Mouse (Mus musculus) myocyte (in vitro differentiated cells): Measurements from ENCODE around the gene Galntl5. TPM values are rescaled to one million over a fixed set of nuclear protein-coding genes. Genes with fewer than 3 reads are reported as not detected.
"Not testable (repeated sequence)": the region's sequence is repeated elsewhere in the genome, so short reads cannot be mapped to it uniquely, and the experiment has no call there.

ENCODE experiments used
- H3K27me3 ChIP-seq: one replicate; pipeline ENCODE4 v1.6.1; 2011; ENCODE audit not compliant: control insufficient read depth, insufficient read depth, insufficient read length
- H3K36me3 ChIP-seq: one replicate; pipeline ENCODE4 v1.6.1; 2011; ENCODE audit not compliant: control insufficient read depth, insufficient read depth
- H3K4me2 ChIP-seq: one replicate; pipeline ENCODE4 v1.6.1; 2011; ENCODE audit warnings: low read depth, control low read depth
- H3K4me3 ChIP-seq: one replicate; pipeline ENCODE4 v1.5.1; 2011; ENCODE audit warnings: mild to moderate bottlenecking, control low read depth, moderate library complexity
- H3K79me2 ChIP-seq: one replicate; pipeline ENCODE4 v1.6.1; 2011; ENCODE audit not compliant: control insufficient read depth, insufficient read depth
- H3ac ChIP-seq: one replicate; pipeline ENCODE4 v1.6.1; 2011; ENCODE audit not compliant: control insufficient read depth, insufficient read length
- CEBPB ChIP-seq: IDR thresholded peaks from 2 replicates; pipeline ENCODE4 v1.6.1; 2011; ENCODE audit warnings: mild to moderate bottlenecking, moderate library complexity; ENCODE audit not compliant: poor library complexity, insufficient read depth, severe bottlenecking
- E2F4 ChIP-seq: IDR thresholded peaks from one replicate; pipeline ENCODE4 v1.6.1; 2011; ENCODE audit warnings: mild to moderate bottlenecking, control low read depth, moderate library complexity; ENCODE audit not compliant: insufficient read depth
- MAX ChIP-seq: IDR thresholded peaks from one replicate; pipeline ENCODE4 v1.6.1; 2011; ENCODE audit warnings: low read depth, mild to moderate bottlenecking, control low read depth
- MYOD1 ChIP-seq, 3 experiments: IDR thresholded peaks; one replicate each; pipeline ENCODE4 v1.6.1; 2011; ENCODE audit warnings: control low read depth in 2 of 3, low read depth in 2 of 3, mild to moderate bottlenecking in 2 of 3, moderate library complexity in 1 of 3; ENCODE audit not compliant: insufficient read length in 2 of 3, control insufficient read depth in 1 of 3
- MYOG ChIP-seq, 3 experiments: IDR thresholded peaks; one replicate each; pipeline ENCODE4 v1.6.1; 2011; ENCODE audit warnings: control low read depth in 2 of 3, low read depth in 2 of 3, mild to moderate bottlenecking in 2 of 3; ENCODE audit not compliant: insufficient read length in 2 of 3, control insufficient read depth in 1 of 3, insufficient read depth in 1 of 3
- POLR2A ChIP-seq: IDR thresholded peaks from one replicate; pipeline ENCODE4 v1.6.1; 2011; ENCODE audit warnings: low read depth, mild to moderate bottlenecking, control low read depth, moderate library complexity; ENCODE audit not compliant: insufficient read length
- POLR2AphosphoS2 ChIP-seq: IDR thresholded peaks from one replicate; pipeline ENCODE4 v1.6.1; 2011; ENCODE audit warnings: low read depth, control low read depth; ENCODE audit not compliant: insufficient read length
- REST ChIP-seq: IDR thresholded peaks from one replicate; pipeline ENCODE4 v1.6.1; 2011; ENCODE audit warnings: mild to moderate bottlenecking, control low read depth, moderate library complexity; ENCODE audit not compliant: insufficient read depth, insufficient read length
- SRF ChIP-seq: IDR thresholded peaks from one replicate; pipeline ENCODE4 v1.6.1; 2011; ENCODE audit warnings: low read depth; ENCODE audit not compliant: control insufficient read depth, insufficient read length
- TCF12 ChIP-seq: IDR thresholded peaks from one replicate; pipeline ENCODE4 v1.6.1; 2011; ENCODE audit warnings: mild to moderate bottlenecking, control low read depth; ENCODE audit not compliant: poor library complexity, insufficient read depth, severe bottlenecking
- TCF3 ChIP-seq: IDR thresholded peaks from one replicate; pipeline ENCODE4 v1.6.1; 2011; ENCODE audit warnings: low read depth, control low read depth; ENCODE audit not compliant: insufficient read length
- USF1 ChIP-seq: IDR thresholded peaks from one replicate; pipeline ENCODE4 v1.6.1; 2011; ENCODE audit warnings: low read depth, mild to moderate bottlenecking, control low read depth, moderate library complexity
- polyA plus RNA-seq: library from polyadenylated mRNA; unstranded; fragments of >200 nt; fragmentation: generic; extraction: Trizol; gene quantifications from one replicate; pipeline ENCODE4 v1.2.1, GENCODE M21; 2012; ENCODE audit warnings: missing spikeins

Galntl5 gene
- polyA plus RNA-seq, 1 experiment, result not detected

DNA sequence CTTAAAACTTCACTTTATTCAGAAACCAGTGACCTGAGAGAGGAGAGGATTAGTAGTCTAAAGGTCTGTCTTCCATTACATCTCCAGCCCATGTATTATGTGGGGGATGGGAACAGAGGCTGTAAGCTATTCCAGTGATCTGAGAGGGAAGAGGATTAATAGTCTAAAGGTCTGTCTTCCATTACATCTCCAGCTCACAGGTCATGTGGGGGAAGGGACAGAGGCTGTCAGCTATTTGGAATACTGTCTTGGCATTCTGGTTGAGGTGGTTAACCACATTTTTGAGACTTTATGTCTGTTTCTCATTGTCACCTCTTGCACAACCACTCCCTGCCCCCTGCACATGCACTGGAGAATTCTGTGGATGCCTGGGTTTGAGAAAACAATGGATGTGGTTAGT, 6.5 kb downstream of the Galntl5 start:
- Histone ChIP-seq H3K27me3 (no peaks in the 10 kb centered on the region), H3ac (no peak overlapping the region), H3K4me3 (no peak overlapping the region), H3K79me2 (no peaks in the 10 kb centered on the region), H3K36me3 (no peaks in the 10 kb centered on the region), H3K4me2 (no peak overlapping the region)
- TF ChIP-seq REST (no peak), TCF12 (no peak), CEBPB (peak; percentile 85), TCF3 (no peak)

DNA sequence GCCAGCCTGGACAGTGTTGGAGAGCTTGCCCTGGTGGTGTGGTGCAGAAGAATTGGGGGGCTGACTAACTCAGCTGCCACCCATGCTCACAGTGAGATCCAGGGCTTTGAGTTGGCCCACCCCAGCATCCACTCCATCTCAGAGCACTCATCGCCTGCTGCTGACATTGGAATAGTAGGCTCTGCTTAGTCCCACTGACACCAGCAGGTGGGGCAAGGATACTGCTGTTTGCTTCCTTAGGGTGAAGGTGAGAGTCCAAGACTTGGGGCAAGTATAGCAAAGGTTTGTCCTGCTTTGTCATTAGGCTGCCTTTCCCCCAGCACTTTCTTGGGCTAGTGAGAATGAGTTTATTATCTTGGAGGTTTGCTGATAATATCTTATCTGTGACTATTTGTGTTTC, 7.5 kb downstream of the Galntl5 start:
- Histone ChIP-seq H3K79me2 (no peaks in the 10 kb centered on the region), H3K27me3 (no peaks in the 10 kb centered on the region), H3K4me3 (no peak overlapping the region), H3K36me3 (no peaks in the 10 kb centered on the region), H3ac (no peak overlapping the region), H3K4me2 (no peak overlapping the region)
- TF ChIP-seq TCF12 (no peak), POLR2A (no peak), SRF (no peak), CEBPB (no peak), REST (no peak), POLR2AphosphoS2 (no peak), USF1 (no peak), E2F4 (no peak), MYOG (IDR thresholded peaks at IDR 0.05; ENCODE audit: control insufficient read depth in 1 of 3, insufficient read depth in 1 of 3, insufficient read length in 2 of 3, low read depth in 2 of 3) (no peak), MYOD1 (IDR thresholded peaks at IDR 0.05; ENCODE audit: control insufficient read depth in 1 of 3, insufficient read length in 2 of 3, low read depth in 2 of 3) (no peak), TCF3 (no peak), MAX (no peak)

DNA sequence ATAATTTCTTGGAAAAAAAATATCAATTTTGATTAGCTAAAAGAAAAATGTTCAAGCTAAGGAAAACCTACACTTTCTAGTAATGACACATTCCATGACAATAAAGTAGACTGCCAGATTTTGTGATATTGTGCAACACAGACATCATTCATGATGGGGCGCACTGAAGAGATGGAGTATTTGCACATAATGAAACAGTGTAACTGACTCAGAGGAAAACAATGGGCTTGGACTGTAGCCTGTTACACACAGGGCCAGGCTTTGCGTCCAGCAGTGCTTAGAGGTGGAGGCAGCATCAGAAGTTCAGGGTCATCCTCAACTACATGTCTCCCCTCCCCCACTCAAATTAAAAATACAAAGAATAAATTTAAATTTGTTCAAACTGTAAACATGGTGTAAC, 9.3 kb downstream of the Galntl5 start:
- Histone ChIP-seq H3K36me3 (no peaks in the 10 kb centered on the region), H3K4me2 (no peak overlapping the region), H3K27me3 (peaks cover 4% of the 10 kb centered on the region), H3ac (no peak overlapping the region), H3K79me2 (no peaks in the 10 kb centered on the region), H3K4me3 (no peak overlapping the region)
- TF ChIP-seq TCF3, result no peak
- no peak for TF ChIP-seq MYOG (IDR thresholded peaks at IDR 0.05; ENCODE audit: control insufficient read depth in 1 of 3, insufficient read depth in 1 of 3, insufficient read length in 2 of 3, low read depth in 2 of 3)
- TF ChIP-seq TCF12, result no peak

DNA sequence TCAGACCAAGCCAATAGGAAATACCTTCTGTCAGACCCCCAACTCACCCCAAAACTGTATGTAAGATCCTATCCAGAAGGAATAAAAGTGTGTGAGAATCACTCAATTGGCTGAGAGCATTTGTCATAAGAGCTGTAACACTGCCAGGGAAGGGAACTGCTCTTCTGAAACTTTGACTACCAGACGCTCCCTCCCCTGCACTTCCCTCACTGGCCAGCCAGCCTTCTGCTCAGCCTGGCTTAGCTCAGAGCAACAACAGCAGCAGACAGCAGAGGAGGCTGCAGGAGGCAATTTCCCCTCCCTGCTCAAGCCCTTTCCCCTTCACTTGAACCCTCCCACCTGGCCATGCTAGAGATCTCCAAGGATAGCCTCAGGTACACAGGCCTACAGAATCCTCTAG, 30.6 kb downstream of the Galntl5 start:
- Histone ChIP-seq H3K79me2 (no peaks in the 10 kb centered on the region), H3K4me2 (no peak overlapping the region), H3K4me3 (no peak overlapping the region), H3K36me3 (no peaks in the 10 kb centered on the region), H3ac (no peak overlapping the region), H3K27me3 (no peaks in the 10 kb centered on the region)
- no peak for TF ChIP-seq POLR2A
- TF ChIP-seq TCF12, result no peak
- TF ChIP-seq TCF3, result no peak
- no peak for TF ChIP-seq E2F4
- no peak for TF ChIP-seq MAX
- no peak for TF ChIP-seq MYOD1 (IDR thresholded peaks at IDR 0.05; ENCODE audit: control insufficient read depth in 1 of 3, insufficient read length in 2 of 3, low read depth in 2 of 3)
- no peak for TF ChIP-seq SRF
- no peak for TF ChIP-seq MYOG (IDR thresholded peaks at IDR 0.05; ENCODE audit: control insufficient read depth in 1 of 3, insufficient read depth in 1 of 3, insufficient read length in 2 of 3, low read depth in 2 of 3)
- TF ChIP-seq USF1, result no peak
- TF ChIP-seq REST, result no peak
- TF ChIP-seq CEBPB, result no peak
- no peak for TF ChIP-seq POLR2AphosphoS2

DNA sequence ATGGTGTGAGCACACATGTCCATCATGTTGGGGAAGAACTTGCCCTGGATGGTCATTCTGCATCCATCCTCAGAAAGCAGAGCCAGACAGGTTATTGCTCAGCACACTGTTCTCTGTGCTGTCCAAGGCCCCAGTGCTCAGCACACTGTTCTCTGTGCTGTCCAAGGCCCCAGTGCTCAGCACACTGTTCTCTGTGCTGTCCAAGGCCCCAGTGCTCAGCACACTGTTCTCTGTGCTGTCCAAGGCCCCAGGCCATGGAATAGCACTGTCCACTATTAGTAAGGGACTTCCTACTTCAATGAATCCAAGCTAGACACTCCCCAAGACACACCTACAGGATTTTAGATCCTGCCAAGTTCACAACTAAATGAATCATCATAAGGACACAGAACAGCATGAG, 32.0 kb downstream of the Galntl5 start:
- H3ac ChIP-seq, H3K36me3 ChIP-seq, H3K79me2 ChIP-seq, H3K4me2 ChIP-seq, H3K27me3 ChIP-seq, H3K4me3 ChIP-seq: not testable (repeated sequence)

DNA sequence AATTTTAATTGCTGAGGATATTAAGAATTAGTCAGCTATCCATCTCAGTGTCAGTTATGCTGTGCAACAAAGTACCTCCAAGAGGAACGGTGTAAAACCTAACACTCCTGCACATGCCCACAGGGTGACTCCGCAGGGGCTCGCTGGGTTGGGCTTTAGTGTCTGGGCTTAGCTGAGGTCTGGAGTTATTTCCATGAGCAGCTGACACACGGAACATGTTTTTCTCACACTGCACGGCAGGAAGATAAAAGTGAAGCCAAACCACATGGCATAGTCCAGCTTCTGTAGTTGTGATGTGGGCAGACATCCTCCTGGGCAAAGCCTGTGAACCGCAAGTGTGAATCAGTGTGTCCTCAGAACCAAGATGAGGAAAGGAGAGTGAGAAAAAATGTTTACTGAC, 33.7 kb downstream of the Galntl5 start:
- TF ChIP-seq MAX (peak; percentile 64), E2F4 (no peak), SRF (no peak), POLR2AphosphoS2 (no peak), MYOG (IDR thresholded peaks at IDR 0.05; ENCODE audit: control insufficient read depth in 1 of 3, insufficient read depth in 1 of 3, insufficient read length in 2 of 3, low read depth in 2 of 3) (peak in 2 of 3 experiments; percentile 17 to 62), TCF3 (no peak), CEBPB (0 out of 2 replicates have a peak, but pooled peaks have one; percentile 16), MYOD1 (IDR thresholded peaks at IDR 0.05; ENCODE audit: control insufficient read depth in 1 of 3, insufficient read length in 2 of 3, low read depth in 2 of 3) (peak in 2 of 3 experiments; percentile 65 to 69)
- H3ac ChIP-seq, result no peak overlapping the region
- peak overlapping the region; percentile 42 for H3K4me2 ChIP-seq
- H3K4me3 ChIP-seq, result no peak overlapping the region
- no peaks in the 10 kb centered on the region for H3K79me2 ChIP-seq
- H3K27me3 ChIP-seq, result no peaks in the 10 kb centered on the region
- no peaks in the 10 kb centered on the region for H3K36me3 ChIP-seq
